Mouse (Mus musculus) forebrain, postnatal 0 days (tissue): Measurements from ENCODE around the gene Letm1. TPM values are rescaled to one million over a fixed set of nuclear protein-coding genes. Genes with fewer than 3 reads are reported as not detected.

Source experiments
- ATAC-seq: fragments of 200-750 bp; cut with Nextera tagmentation; 2 replicates; pipeline ENCODE4 v1.8.0; 2017; ENCODE audit warnings: mild to moderate bottlenecking, moderate library complexity
- DNase-seq: peaks from one replicate; pipeline ENCODE4 v3.0.0-alpha.2; 2015
- H3K27ac ChIP-seq: fragments of 300-500 bp; sonication (generic); 2 replicates; pipeline ENCODE4 v1.5.1; 2014; ENCODE audit warnings: low read depth, mild to moderate bottlenecking, antibody characterized with exemption, low read length, moderate library complexity, mixed read lengths
- H3K27me3 ChIP-seq: fragments of 300-500 bp; sonication (generic); 2 replicates; pipeline ENCODE4 v1.6.1; 2014; ENCODE audit warnings: mild to moderate bottlenecking, low read length, mixed read lengths; ENCODE audit not compliant: insufficient read depth
- H3K36me3 ChIP-seq: fragments of 300-500 bp; sonication (generic); 2 replicates; pipeline ENCODE4 v1.6.1; 2014; ENCODE audit warnings: mild to moderate bottlenecking, moderate library complexity; ENCODE audit not compliant: insufficient read depth
- H3K4me1 ChIP-seq: fragments of 300-500 bp; sonication (generic); 2 replicates; pipeline ENCODE4 v1.6.1; 2014; ENCODE audit warnings: antibody characterized with exemption; ENCODE audit not compliant: insufficient read depth
- H3K4me2 ChIP-seq: fragments of 300-500 bp; sonication (generic); 2 replicates; pipeline ENCODE4 v1.6.1; 2014; ENCODE audit warnings: low read depth, mild to moderate bottlenecking, moderate library complexity
- H3K4me3 ChIP-seq: fragments of 300-500 bp; sonication (generic); 2 replicates; pipeline ENCODE4 v1.5.1; 2014; ENCODE audit warnings: low read depth, low read length, mixed read lengths
- H3K9ac ChIP-seq: fragments of 300-500 bp; sonication (generic); 2 replicates; pipeline ENCODE4 v1.6.1; 2014; ENCODE audit warnings: mild to moderate bottlenecking
- H3K9me3 ChIP-seq: fragments of 300-500 bp; sonication (generic); 2 replicates; pipeline ENCODE4 v1.6.1; 2016; ENCODE audit warnings: low read length
- CTCF ChIP-seq: sonication (generic); IDR thresholded peaks from 2 replicates; pipeline ENCODE4 v1.5.1; 2016; ENCODE audit warnings: antibody characterized with exemption, control low read depth, low read depth
- WGBS: fragments of 180-500 bp; shearing (Covaris S2); extraction: QIAGEN DNeasy Blood & Tissue Kit; methylation state at CpG from one replicate; pipeline ENCODE4 v1.1.7; 2014; 5-methylcytosine and 5-hydroxymethylcytosine counted together
- polyA plus RNA-seq: library from polyadenylated mRNA; unstranded; fragments of >200 nt; fragmentation: Nextera tagmentation; extraction: Ambion mirVana; gene quantifications from 2 replicates; pipeline ENCODE4 v1.2.1, GENCODE M21; 2015
- total RNA-seq: library from RNA; depleted of rRNA; stranded (reverse); fragments of >200 nt; gene quantifications from 2 replicates; pipeline ENCODE4 v1.2.3, GENCODE M21; 2014

The Letm1 gene
- total and polyA plus RNA-seq, 2 experiments from 2014 or later, result 48.6 to 83.6 TPM

DNA sequence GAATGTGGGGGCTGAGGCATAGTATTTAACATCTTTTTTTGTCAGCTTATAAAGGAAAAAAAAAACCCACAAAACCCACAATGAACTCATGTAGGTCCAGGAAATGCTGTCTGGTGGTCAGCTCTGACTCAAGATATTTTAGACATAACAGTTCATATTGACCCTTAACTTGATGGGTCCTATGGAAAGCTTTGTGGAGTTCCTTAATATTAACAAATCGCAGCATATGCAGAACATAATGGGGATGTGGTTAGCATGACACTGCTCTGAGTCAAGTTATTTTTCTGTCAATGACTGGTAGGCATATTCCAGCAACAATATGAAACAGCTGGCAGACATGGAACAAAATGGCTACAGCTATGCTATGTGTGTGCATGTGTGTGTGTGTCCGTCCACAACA lies 20.7 kb upstream of the Letm1 start:
- Histone ChIP-seq H3K4me1 (no peaks in the 10 kb centered on the region), H3K36me3 (no peaks in the 10 kb centered on the region), H3K4me3 (no peak overlapping the region), H3K9ac (no peak overlapping the region), H3K27me3 (no peaks in the 10 kb centered on the region), H3K4me2 (no peak overlapping the region), H3K27ac (no peak overlapping the region), H3K9me3 (0 out of 2 replicates have a peak, but pooled peaks cover 10% of the 10 kb centered on the region)
- no peak for TF ChIP-seq CTCF
- 91% methylated on average over 2 of the region's 2 CpGs for WGBS
- ATAC-seq, result no peak
- DNase-seq, result no peak

GRCm38 (mm10) chr5:33791912-33792643 lies 9.5 kb upstream of the Letm1 start:
- ATAC-seq, result no peak
- Histone ChIP-seq H3K4me1 (no peaks in the 10 kb centered on the region), H3K36me3 (no peaks in the 10 kb centered on the region), H3K27me3 (no peaks in the 10 kb centered on the region), H3K4me3 (no peak overlapping the region), H3K4me2 (no peak overlapping the region), H3K9ac (no peak overlapping the region), H3K9me3 (no peaks in the 10 kb centered on the region), H3K27ac (no peak overlapping the region)
- 77% methylated on average over 5 of the region's 5 CpGs for WGBS
- no peak for TF ChIP-seq CTCF
- DNase-seq, result no peak

- 12% methylated on average over 6 of the region's 6 CpGs for WGBS
- Histone ChIP-seq H3K4me3 (peak overlapping the region; percentile 70), H3K27me3 (no peaks in the 10 kb centered on the region), H3K4me1 (peaks cover 13% of the 10 kb centered on the region), H3K36me3 (peaks cover 5% of the 10 kb centered on the region), H3K27ac (peak overlapping the region; percentile 83; the same call in 1 of the 2 replicates), H3K9ac (peak overlapping the region; percentile 84), H3K4me2 (peak overlapping the region; percentile 79), H3K9me3 (no peaks in the 10 kb centered on the region)
- no peak for TF ChIP-seq CTCF
- ATAC-seq (peak; percentile 64; the same call in 1 of the 2 replicates), DNase-seq (no peak)
Measured at GRCm38 (mm10) chr5:33782999-33783390, 378 bp upstream of the Letm1 start.

- Histone ChIP-seq H3K9me3 (no peaks in the 10 kb centered on the region), H3K4me2 (peak overlapping the region; percentile 79), H3K4me1 (peaks cover 13% of the 10 kb centered on the region), H3K27ac (peak overlapping the region; percentile 83; the same call in 1 of the 2 replicates), H3K27me3 (no peaks in the 10 kb centered on the region), H3K9ac (peak overlapping the region; percentile 84), H3K36me3 (peaks cover 16% of the 10 kb centered on the region), H3K4me3 (peak overlapping the region; percentile 70)
- 5% methylated on average over 11 of the region's 11 CpGs for WGBS
- ATAC-seq (no peak), DNase-seq (peak; percentile 9)
- no peak for TF ChIP-seq CTCF
Measured at GRCm38 (mm10) chr5:33781964-33782344, 663 bp downstream of the Letm1 start.

- Histone ChIP-seq H3K36me3 (peaks cover 33% of the 10 kb centered on the region), H3K9me3 (no peaks in the 10 kb centered on the region), H3K4me1 (peaks cover 13% of the 10 kb centered on the region), H3K27me3 (no peaks in the 10 kb centered on the region), H3K4me2 (no peak overlapping the region), H3K27ac (no peak overlapping the region), H3K4me3 (no peak overlapping the region), H3K9ac (no peak overlapping the region)
- DNase-seq, result no peak
- ATAC-seq, result no peak
- TF ChIP-seq CTCF, result no peak
Measured at GRCm38 (mm10) chr5:33777195-33777594, 5.4 kb downstream of the Letm1 start.

DNA sequence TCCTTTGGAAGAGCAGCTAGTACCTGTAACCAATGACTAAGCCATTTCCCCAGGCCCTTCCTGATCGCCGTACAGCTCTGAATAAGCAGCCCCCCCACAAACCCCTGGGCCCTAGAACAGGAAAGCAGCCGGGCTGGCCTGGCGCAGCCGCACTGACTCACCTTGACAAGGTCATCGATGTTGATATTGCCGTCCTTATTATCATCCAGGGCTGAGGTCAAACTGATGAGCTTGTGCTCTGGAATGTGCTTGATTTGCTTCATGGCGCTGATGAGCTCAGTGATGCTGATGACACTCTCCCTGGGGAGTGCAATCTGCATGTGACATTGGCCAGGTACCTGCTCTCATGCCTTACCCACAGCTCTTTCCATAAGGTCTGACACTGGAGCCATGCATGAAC lies 39.1 kb downstream of the Letm1 start:
- no peak overlapping the region for H3K27ac ChIP-seq
- TF ChIP-seq CTCF, result no peak
- 95% methylated on average over 8 of the region's 8 CpGs for WGBS
- DNase-seq, result no peak
- H3K4me1 ChIP-seq, result no peaks in the 10 kb centered on the region
- H3K27me3 ChIP-seq, result no peaks in the 10 kb centered on the region
- peaks cover 81% of the 10 kb centered on the region for H3K36me3 ChIP-seq
- no peak for ATAC-seq
- no peak overlapping the region for H3K4me2 ChIP-seq
- no peak overlapping the region for H3K4me3 ChIP-seq
- H3K9me3 ChIP-seq, result no peaks in the 10 kb centered on the region
- H3K9ac ChIP-seq, result no peak overlapping the region

DNA sequence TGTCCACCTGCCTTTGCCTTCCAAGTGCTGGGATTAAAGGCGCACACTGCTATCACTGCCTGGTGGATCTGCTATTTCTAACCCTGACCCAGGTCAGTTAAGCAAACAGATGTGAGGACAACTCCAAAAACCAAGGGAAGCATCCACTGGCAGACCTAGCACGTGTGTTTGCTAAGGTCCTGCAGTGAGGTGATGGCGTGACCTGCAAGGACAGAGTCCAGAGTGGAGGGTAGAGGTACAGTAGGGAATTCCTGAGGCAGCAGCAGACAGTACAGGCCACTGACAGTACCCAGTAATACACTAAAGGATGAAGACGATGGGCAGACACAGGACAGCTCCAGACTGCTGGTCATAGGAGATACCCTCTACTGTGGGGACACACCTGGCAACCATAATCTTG lies 42.1 kb downstream of the Letm1 start:
- peaks cover 55% of the 10 kb centered on the region for H3K36me3 ChIP-seq
- H3K27me3 ChIP-seq, result no peaks in the 10 kb centered on the region
- DNase-seq (no peak), ATAC-seq (no peak)
- whole genome bisulfite sequencing, result 95% methylated on average over 4 of the region's 4 CpGs
- H3K27ac ChIP-seq, result no peak overlapping the region
- no peak overlapping the region for H3K4me3 ChIP-seq
- H3K4me1 ChIP-seq, result no peaks in the 10 kb centered on the region
- H3K9ac ChIP-seq, result no peak overlapping the region
- H3K9me3 ChIP-seq, result no peaks in the 10 kb centered on the region
- TF ChIP-seq CTCF, result no peak
- no peak overlapping the region for H3K4me2 ChIP-seq
